Mouse (Mus musculus) kidney, embryonic 16.5 days (tissue): Measurements from ENCODE around the gene Morn4. TPM values are rescaled to one million over a fixed set of nuclear protein-coding genes. Genes with fewer than 3 reads are reported as not detected.

Experiments
- ATAC-seq: fragments of 200-750 bp; cut with Nextera tagmentation; 2 replicates; pipeline ENCODE4 v1.8.0; 2017; ENCODE audit warnings: moderate TSS enrichment; ENCODE audit not compliant: low FRiP score, low TSS enrichment
- H3K27ac ChIP-seq: fragments of 300-500 bp; sonication (generic); 2 replicates; pipeline ENCODE4 v1.5.1; 2014; ENCODE audit warnings: low read length
- H3K27me3 ChIP-seq: fragments of 300-500 bp; sonication (generic); 2 replicates; pipeline ENCODE4 v1.6.1; 2014; ENCODE audit warnings: low read length, control low read depth, mixed read lengths; ENCODE audit not compliant: insufficient read depth
- H3K36me3 ChIP-seq: fragments of 300-500 bp; sonication (generic); 2 replicates; pipeline ENCODE4 v1.6.1; 2014; ENCODE audit warnings: low read length, control low read depth, mixed read lengths; ENCODE audit not compliant: insufficient read depth
- H3K4me1 ChIP-seq: fragments of 300-500 bp; sonication (generic); 2 replicates; pipeline ENCODE4 v1.6.1; 2014; ENCODE audit warnings: low read length, control low read depth, mixed read lengths; ENCODE audit not compliant: insufficient read depth
- H3K4me2 ChIP-seq: fragments of 300-500 bp; sonication (generic); replicated peaks from 2 replicates; pipeline ENCODE4 v1.6.1; 2014; ENCODE audit warnings: low read depth, low read length
- H3K4me3 ChIP-seq: fragments of 300-500 bp; sonication (generic); 2 replicates; pipeline ENCODE4 v1.5.1; 2014; ENCODE audit warnings: mild to moderate bottlenecking, low read length
- H3K9ac ChIP-seq: fragments of 300-500 bp; sonication (generic); replicated peaks from 2 replicates; pipeline ENCODE4 v1.6.1; 2014; ENCODE audit warnings: low read length
- H3K9me3 ChIP-seq: fragments of 300-500 bp; sonication (generic); 2 replicates; pipeline ENCODE4 v1.6.1; 2016; ENCODE audit warnings: low read length, control low read depth
- WGBS: fragments of 180-500 bp; shearing (Covaris S2); extraction: QIAGEN DNeasy Blood & Tissue Kit; methylation state at CpG from one replicate; pipeline ENCODE4 v1.1.7; 2014; 5-methylcytosine and 5-hydroxymethylcytosine counted together
- polyA plus RNA-seq: library from polyadenylated mRNA; unstranded; fragments of >200 nt; fragmentation: Nextera tagmentation; extraction: Ambion mirVana; gene quantifications from 2 replicates; pipeline ENCODE4 v1.2.1, GENCODE M21; 2015

The Morn4 gene
- polyA plus RNA-seq, 1 experiment from 2014 or later, result 32.7 TPM

- Histone ChIP-seq H3K9me3 (no peaks in the 10 kb centered on the region), H3K4me1 (0 out of 2 replicates have a peak, but pooled peaks cover 7% of the 10 kb centered on the region)
- 95% methylated on average over 3 of the region's 3 CpGs for WGBS
Observed at GRCm38 (mm10) chr19:42036357-42036756, 49.8 kb downstream of the Morn4 start.

GRCm38 (mm10) chr19:42035456-42036248 lies 50.5 kb downstream of the Morn4 start, which contains the start of gene Ankrd2:
Gene Ankrd2, plus strand, starts transcription at chr19:42036000.
- no peaks in the 10 kb centered on the region for H3K9me3 ChIP-seq
- 0 out of 2 replicates have a peak, but pooled peaks cover 9% of the 10 kb centered on the region for H3K36me3 ChIP-seq
- peak; percentile 84 for ATAC-seq
- 60% methylated on average over 19 of the region's 19 CpGs for WGBS
- 0 out of 2 replicates have a peak, but pooled peaks cover 7% of the 10 kb centered on the region for H3K4me1 ChIP-seq
- H3K4me2 ChIP-seq, result no peak within 1 kb of the TSS
- no peak within 1 kb of the TSS for H3K9ac ChIP-seq
- no peaks in the 10 kb centered on the region for H3K27me3 ChIP-seq
- H3K4me3 ChIP-seq, result no peak within 1 kb of the TSS
- 0 out of 2 replicates have a peak within 1 kb of the TSS, but pooled peaks have one; percentile 20 for H3K27ac ChIP-seq

More at GRCm38 (mm10) chr19:42036357-42036756, 49.8 kb downstream of the Morn4 start:
- H3K27ac ChIP-seq, result no peak overlapping the region
- no peak for ATAC-seq
- no peak overlapping the region for H3K4me2 ChIP-seq
- no peak overlapping the region for H3K9ac ChIP-seq
- H3K4me3 ChIP-seq, result no peak overlapping the region
- 0 out of 2 replicates have a peak, but pooled peaks cover 9% of the 10 kb centered on the region for H3K36me3 ChIP-seq
- H3K27me3 ChIP-seq, result no peaks in the 10 kb centered on the region

- no peak for ATAC-seq
- Histone ChIP-seq H3K4me2 (no peak overlapping the region), H3K4me3 (no peak overlapping the region), H3K27me3 (no peaks in the 10 kb centered on the region), H3K9ac (no peak overlapping the region), H3K36me3 (0 out of 2 replicates have a peak, but pooled peaks cover 9% of the 10 kb centered on the region), H3K27ac (0 out of 2 replicates have a peak overlapping the region, but pooled peaks have one; percentile 20), H3K4me1 (0 out of 2 replicates have a peak, but pooled peaks cover 7% of the 10 kb centered on the region), H3K9me3 (no peaks in the 10 kb centered on the region)
- WGBS, result 47% methylated on average over 11 of the region's 11 CpGs
Observed at GRCm38 (mm10) chr19:42034881-42035455, 51.2 kb downstream of the Morn4 start.

GRCm38 (mm10) chr19:42034146-42034775 lies 51.9 kb downstream of the Morn4 start:
- no peak overlapping the region for H3K4me2 ChIP-seq
- WGBS, result 89% methylated on average over 9 of the region's 9 CpGs
- 0 out of 2 replicates have a peak, but pooled peaks cover 9% of the 10 kb centered on the region for H3K36me3 ChIP-seq
- H3K9me3 ChIP-seq, result no peaks in the 10 kb centered on the region
- H3K4me1 ChIP-seq, result 0 out of 2 replicates have a peak, but pooled peaks cover 7% of the 10 kb centered on the region
- no peak for ATAC-seq
- H3K27me3 ChIP-seq, result no peaks in the 10 kb centered on the region
- H3K27ac ChIP-seq, result no peak overlapping the region
- no peak overlapping the region for H3K9ac ChIP-seq
- no peak overlapping the region for H3K4me3 ChIP-seq

GRCm38 (mm10) chr19:42033611-42034010 lies 52.5 kb downstream of the Morn4 start:
- H3K27me3 ChIP-seq, result no peaks in the 10 kb centered on the region
- H3K4me3 ChIP-seq, result no peak overlapping the region
- no peak for ATAC-seq
- no peak overlapping the region for H3K4me2 ChIP-seq
- H3K4me1 ChIP-seq, result 0 out of 2 replicates have a peak, but pooled peaks cover 7% of the 10 kb centered on the region
- no peak overlapping the region for H3K9ac ChIP-seq
- 85% methylated on average over 14 of the region's 14 CpGs for WGBS
- no peak overlapping the region for H3K27ac ChIP-seq
- 0 out of 2 replicates have a peak, but pooled peaks cover 9% of the 10 kb centered on the region for H3K36me3 ChIP-seq
- no peaks in the 10 kb centered on the region for H3K9me3 ChIP-seq

- Histone ChIP-seq H3K27me3 (no peaks in the 10 kb centered on the region), H3K4me1 (0 out of 2 replicates have a peak, but pooled peaks cover 7% of the 10 kb centered on the region), H3K36me3 (0 out of 2 replicates have a peak, but pooled peaks cover 9% of the 10 kb centered on the region), H3K4me3 (no peak overlapping the region), H3K9ac (no peak overlapping the region), H3K27ac (no peak overlapping the region), H3K4me2 (no peak overlapping the region), H3K9me3 (no peaks in the 10 kb centered on the region)
- no peak for ATAC-seq
- WGBS, result 81% methylated on average over 5 of the region's 5 CpGs
Observed at GRCm38 (mm10) chr19:42031112-42031511, 55.0 kb downstream of the Morn4 start.

GRCm38 (mm10) chr19:42026158-42026557 lies 60.0 kb downstream of the Morn4 start:
- H3K27me3 ChIP-seq, result no peaks in the 10 kb centered on the region

More at GRCm38 (mm10) chr19:42026158-42026557, 60.0 kb downstream of the Morn4 start:
- H3K27ac ChIP-seq, result no peak overlapping the region
- no peaks in the 10 kb centered on the region for H3K9me3 ChIP-seq
- no peak overlapping the region for H3K4me2 ChIP-seq
- 4% methylated on average over 5 of the region's 5 CpGs for WGBS
- H3K4me1 ChIP-seq, result peaks cover 11% of the 10 kb centered on the region
- peak; percentile 70; the same call in 1 of the 2 replicates for ATAC-seq
- H3K9ac ChIP-seq, result no peak overlapping the region
- H3K4me3 ChIP-seq, result no peak overlapping the region
- no peaks in the 10 kb centered on the region for H3K36me3 ChIP-seq

Other genes starting within 250 kb of the Morn4 start
- gene Frat2, start 238.2 kb downstream of the Morn4 start, polyA plus RNA-seq, result 3.7 and 4.7 TPM in 2 replicates
- gene Rrp12, start 190.2 kb downstream of the Morn4 start, polyA plus RNA-seq, result 16.9 and 18.8 TPM in 2 replicates
- 823 and 859 TPM in 2 replicates for gene Pgam1, start 174.4 kb downstream of the Morn4 start, polyA plus RNA-seq
- gene Exosc1, start 152.9 kb downstream of the Morn4 start, polyA plus RNA-seq, result 74.0 and 78.8 TPM in 2 replicates
- gene Zdhhc16, start 152.9 kb downstream of the Morn4 start, polyA plus RNA-seq, result 89.1 and 94.4 TPM in 2 replicates
- 41.1 and 45.6 TPM in 2 replicates for gene Mms19, start 105.2 kb downstream of the Morn4 start, polyA plus RNA-seq
- gene Ubtd1, start 104.6 kb downstream of the Morn4 start, polyA plus RNA-seq, result 35.9 and 37.8 TPM in 2 replicates
- gene Ankrd2, start 50.4 kb downstream of the Morn4 start, polyA plus RNA-seq, result not detected in 2 replicates
- gene Hoga1, start 40.7 kb downstream of the Morn4 start, polyA plus RNA-seq, result 30.4 and 35.0 TPM in 2 replicates
- gene 4933411K16Rik, start 34.1 kb downstream of the Morn4 start, polyA plus RNA-seq, result 0.60 and 0.71 TPM in 2 replicates
- gene Pi4k2a, start 4.1 kb upstream of the Morn4 start, polyA plus RNA-seq, result 9.1 and 15.3 TPM in 2 replicates
- 24.9 and 30.7 TPM in 2 replicates for gene Avpi1, start 42.7 kb upstream of the Morn4 start, polyA plus RNA-seq
- gene Marveld1, start 61.0 kb upstream of the Morn4 start, polyA plus RNA-seq, result 8.6 and 8.7 TPM in 2 replicates
- 33.2 and 35.1 TPM in 2 replicates for gene Zfyve27, start 77.6 kb upstream of the Morn4 start, polyA plus RNA-seq
- gene Sfrp5, start 115.9 kb upstream of the Morn4 start, polyA plus RNA-seq, result 0.92 and 1.1 TPM in 2 replicates
- gene Golga7b, start 161.2 kb upstream of the Morn4 start, polyA plus RNA-seq, result 0.05 and 0.12 TPM in 2 replicates